Mouse (Mus musculus) kidney, postnatal 0 days (tissue): ENCODE data around the gene Pmepa1. TPM values are rescaled to one million over a fixed set of nuclear protein-coding genes. Genes with fewer than 3 reads are reported as not detected.

Experiments used
- ATAC-seq: fragments of 200-750 bp; cut with Nextera tagmentation; replicated peaks from 2 replicates; pipeline ENCODE4 v1.8.0; 2017; ENCODE audit warnings: low read depth, moderate number of reproducible peaks, moderate TSS enrichment, moderate library complexity; ENCODE audit not compliant: low FRiP score
- DNase-seq: peaks from one replicate; pipeline ENCODE4 v3.0.0-alpha.2; 2016; ENCODE audit warnings: low spot score
- H3K27ac ChIP-seq: fragments of 300-500 bp; sonication (generic); 2 replicates; pipeline ENCODE4 v1.5.1; 2014; ENCODE audit warnings: mild to moderate bottlenecking
- H3K27me3 ChIP-seq: fragments of 300-500 bp; sonication (generic); 2 replicates; pipeline ENCODE4 v1.6.1; 2014; ENCODE audit warnings: low read length, mixed read lengths; ENCODE audit not compliant: insufficient read depth
- H3K36me3 ChIP-seq: fragments of 300-500 bp; sonication (generic); 2 replicates; pipeline ENCODE4 v1.6.1; 2014; ENCODE audit warnings: low read length, mixed read lengths; ENCODE audit not compliant: insufficient read depth
- H3K4me1 ChIP-seq: fragments of 300-500 bp; sonication (generic); replicated peaks from 2 replicates; pipeline ENCODE4 v1.6.1; 2014; ENCODE audit warnings: antibody characterized with exemption, low read length, mixed read lengths; ENCODE audit not compliant: insufficient read depth
- H3K4me2 ChIP-seq: fragments of 300-500 bp; sonication (generic); 2 replicates; pipeline ENCODE4 v1.6.1; 2014; ENCODE audit warnings: mild to moderate bottlenecking, low read length, moderate library complexity, mixed read lengths
- H3K4me3 ChIP-seq: fragments of 300-500 bp; sonication (generic); replicated peaks from 2 replicates; pipeline ENCODE4 v1.5.1; 2014; ENCODE audit warnings: low read depth, low read length
- H3K9ac ChIP-seq: fragments of 300-500 bp; sonication (generic); 2 replicates; pipeline ENCODE4 v1.6.1; 2014; ENCODE audit warnings: low read depth, low read length
- H3K9me3 ChIP-seq: fragments of 300-500 bp; sonication (generic); replicated peaks from 2 replicates; pipeline ENCODE4 v1.6.1; 2016; ENCODE audit warnings: low read length, inconsistent platforms, mixed read lengths
- CTCF ChIP-seq: IDR thresholded peaks from 2 replicates; pipeline ENCODE4 v1.5.1; 2016; ENCODE audit warnings: antibody characterized with exemption, low read depth, mild to moderate bottlenecking, moderate library complexity
- WGBS: fragments of 180-500 bp; shearing (Covaris S2); extraction: QIAGEN DNeasy Blood & Tissue Kit; methylation state at CpG from one replicate; pipeline ENCODE4 v1.1.7; 2014; 5-methylcytosine and 5-hydroxymethylcytosine counted together
- polyA plus RNA-seq: library from polyadenylated mRNA; unstranded; fragments of >200 nt; fragmentation: Nextera tagmentation; extraction: Ambion mirVana; gene quantifications from 2 replicates; pipeline ENCODE4 v1.2.1, GENCODE M21; 2015

Pmepa1 gene
- polyA plus RNA-seq, 1 experiment from 2014 or later, result 5.8 TPM

- no peak for DNase-seq
- no peaks in the 10 kb centered on the region for H3K27me3 ChIP-seq
These were observed 94.4 kb downstream of the Pmepa1 start for GRCm38 (mm10) chr2:173181901-173182300.

GRCm38 (mm10) chr2:173181486-173181885, 94.8 kb downstream of the Pmepa1 start:
- no peak for TF ChIP-seq CTCF
- 58% methylated on average over 4 of the region's 5 CpGs for WGBS
- H3K4me3 ChIP-seq, result no peak overlapping the region
- no peaks in the 10 kb centered on the region for H3K9me3 ChIP-seq
- no peak overlapping the region for H3K27ac ChIP-seq
- H3K9ac ChIP-seq, result no peak overlapping the region
- H3K4me1 ChIP-seq, result no peaks in the 10 kb centered on the region
- DNase-seq, result no peak
- H3K36me3 ChIP-seq, result no peaks in the 10 kb centered on the region
- H3K4me2 ChIP-seq, result no peak overlapping the region
- no peak for ATAC-seq
- H3K27me3 ChIP-seq, result no peaks in the 10 kb centered on the region

More at GRCm38 (mm10) chr2:173181901-173182300, 94.4 kb downstream of the Pmepa1 start:
- Histone ChIP-seq H3K9ac (no peak overlapping the region), H3K27ac (no peak overlapping the region), H3K9me3 (no peaks in the 10 kb centered on the region), H3K4me2 (no peak overlapping the region), H3K4me1 (no peaks in the 10 kb centered on the region), H3K4me3 (no peak overlapping the region), H3K36me3 (no peaks in the 10 kb centered on the region)
- no peak for ATAC-seq
- no peak for TF ChIP-seq CTCF
- WGBS, result 82% methylated on average over 7 of the region's 7 CpGs

- H3K36me3 ChIP-seq, result no peaks in the 10 kb centered on the region
- H3K9ac ChIP-seq, result no peak overlapping the region
- 66% methylated on average over 11 of the region's 11 CpGs for WGBS
- H3K9me3 ChIP-seq, result no peaks in the 10 kb centered on the region
- ATAC-seq (no peak), DNase-seq (no peak)
- H3K27ac ChIP-seq, result no peak overlapping the region
- no peaks in the 10 kb centered on the region for H3K4me1 ChIP-seq
- TF ChIP-seq CTCF, result no peak
- H3K4me3 ChIP-seq, result no peak overlapping the region
- no peaks in the 10 kb centered on the region for H3K27me3 ChIP-seq
- H3K4me2 ChIP-seq, result no peak overlapping the region
These were observed 95.5 kb downstream of the Pmepa1 start for GRCm38 (mm10) chr2:173180721-173181388.

GRCm38 (mm10) chr2:173180026-173180425, 96.3 kb downstream of the Pmepa1 start:
- TF ChIP-seq CTCF, result 0 out of 2 replicates have a peak, but pooled peaks have one; percentile 12
- H3K27me3 ChIP-seq, result no peaks in the 10 kb centered on the region
- no peak overlapping the region for H3K4me3 ChIP-seq
- H3K9me3 ChIP-seq, result no peaks in the 10 kb centered on the region
- ATAC-seq (no peak), DNase-seq (no peak)
- H3K36me3 ChIP-seq, result no peaks in the 10 kb centered on the region
- no peaks in the 10 kb centered on the region for H3K4me1 ChIP-seq
- H3K27ac ChIP-seq, result no peak overlapping the region
- no peak overlapping the region for H3K4me2 ChIP-seq
- no peak overlapping the region for H3K9ac ChIP-seq
- 78% methylated on average over 4 of the region's 4 CpGs for WGBS

- 80% methylated on average over 7 of the region's 7 CpGs for WGBS
- H3K4me1 ChIP-seq, result peaks cover 8% of the 10 kb centered on the region; the same call in 1 of the 2 replicates
- H3K9ac ChIP-seq, result no peak overlapping the region
- DNase-seq (no peak), ATAC-seq (no peak)
- no peaks in the 10 kb centered on the region for H3K27me3 ChIP-seq
- no peak overlapping the region for H3K4me2 ChIP-seq
- no peak overlapping the region for H3K4me3 ChIP-seq
- H3K36me3 ChIP-seq, result no peaks in the 10 kb centered on the region
- H3K9me3 ChIP-seq, result no peaks in the 10 kb centered on the region
- no peak overlapping the region for H3K27ac ChIP-seq
- TF ChIP-seq CTCF, result no peak
These were observed 97.3 kb downstream of the Pmepa1 start for GRCm38 (mm10) chr2:173179046-173179445.

- peak overlapping the region; percentile 58; the same call in 1 of the 2 replicates for H3K27ac ChIP-seq
- no peaks in the 10 kb centered on the region for H3K9me3 ChIP-seq
- H3K4me2 ChIP-seq, result no peak overlapping the region
- 66% methylated on average over 8 of the region's 8 CpGs for WGBS
- DNase-seq (no peak), ATAC-seq (peak; percentile 42; the same call in 1 of the 2 replicates)
- H3K36me3 ChIP-seq, result no peaks in the 10 kb centered on the region
- no peaks in the 10 kb centered on the region for H3K27me3 ChIP-seq
- H3K4me1 ChIP-seq, result peaks cover 19% of the 10 kb centered on the region
- no peak overlapping the region for H3K4me3 ChIP-seq
- TF ChIP-seq CTCF, result no peak
- no peak overlapping the region for H3K9ac ChIP-seq
These were observed 98.4 kb downstream of the Pmepa1 start for GRCm38 (mm10) chr2:173177951-173178350.
